Mouse (Mus musculus): ENCODE results near the gene Hdlbp. TPM values are rescaled to one million over a fixed set of nuclear protein-coding genes. Genes with fewer than 3 reads are reported as not detected.
"Not testable (repeated sequence)": the region's sequence is repeated elsewhere in the genome, so short reads cannot be mapped to it uniquely, and the experiment has no call there.

The Hdlbp gene
- polyA plus RNA-seq (2015; fragmentation: Nextera tagmentation; extraction: Ambion mirVana): 74.3 and 91.0 TPM in 2 replicates

DNA sequence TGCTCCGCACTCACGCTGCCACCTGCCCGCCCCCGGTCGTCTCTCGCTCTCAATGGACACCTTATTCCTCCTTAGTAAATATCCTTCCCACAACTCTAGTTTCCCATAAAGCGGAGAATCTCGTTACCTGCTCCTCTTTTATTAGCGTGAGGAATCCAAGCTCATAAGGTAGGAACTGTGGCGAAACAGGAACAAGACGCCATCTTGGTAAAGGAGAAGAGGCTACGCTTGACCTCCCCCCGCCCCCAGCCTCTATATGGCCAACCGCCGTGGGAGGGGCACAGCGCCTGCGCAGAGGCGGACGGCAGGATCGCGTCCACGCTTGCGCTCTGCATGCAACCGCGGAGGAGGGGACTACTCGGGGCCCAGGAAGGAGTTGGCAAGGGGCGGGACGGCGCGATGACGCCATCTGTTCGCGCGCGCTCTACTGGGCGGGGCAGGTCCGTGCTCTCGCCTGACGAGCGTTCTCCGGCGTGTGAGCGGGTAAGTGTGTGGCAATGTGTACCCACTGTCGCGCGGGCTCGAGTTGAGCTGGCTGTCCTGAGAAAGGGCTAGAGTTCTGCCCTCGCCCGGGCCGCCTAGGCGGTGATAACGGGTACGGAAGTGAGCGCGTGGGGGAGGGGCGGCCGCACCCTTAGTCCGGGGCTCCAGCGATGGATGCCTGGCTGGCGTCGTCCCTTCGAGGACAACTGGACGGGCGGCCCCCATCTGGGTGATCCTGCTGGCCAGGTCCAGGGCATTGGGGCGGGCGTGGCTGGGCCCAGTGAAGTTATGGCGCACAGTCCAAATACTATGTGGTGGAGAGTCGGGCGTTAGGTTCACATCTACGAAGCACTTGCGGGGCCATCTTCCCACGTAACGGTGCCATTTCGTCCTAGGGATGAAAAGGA is at the start of gene Hdlbp:
Hdlbp (minus strand) TSS at position 230 of the 890 bp plus-strand sequence.
- H3K4me2 ChIP-seq (replicated peaks): peak within 1 kb of the TSS; percentile 89
- no peaks in the 10 kb centered on the region for H3K9me3 ChIP-seq
- peak within 1 kb of the TSS; percentile 88 for H3K9ac ChIP-seq (replicated peaks)
- peak within 1 kb of the TSS; percentile 87 for H3K4me3 ChIP-seq (replicated peaks)
- under 1% methylated on average over 74 of the region's 74 CpGs for WGBS
- peak; percentile 95 for ATAC-seq
- H3K27ac ChIP-seq: peak within 1 kb of the TSS; percentile 94
- H3K4me1 ChIP-seq (replicated peaks): peaks cover 30% of the 10 kb centered on the region
- no peaks in the 10 kb centered on the region for H3K27me3 ChIP-seq
- H3K36me3 ChIP-seq: 0 out of 2 replicates have a peak, but pooled peaks cover 2% of the 10 kb centered on the region

DNA sequence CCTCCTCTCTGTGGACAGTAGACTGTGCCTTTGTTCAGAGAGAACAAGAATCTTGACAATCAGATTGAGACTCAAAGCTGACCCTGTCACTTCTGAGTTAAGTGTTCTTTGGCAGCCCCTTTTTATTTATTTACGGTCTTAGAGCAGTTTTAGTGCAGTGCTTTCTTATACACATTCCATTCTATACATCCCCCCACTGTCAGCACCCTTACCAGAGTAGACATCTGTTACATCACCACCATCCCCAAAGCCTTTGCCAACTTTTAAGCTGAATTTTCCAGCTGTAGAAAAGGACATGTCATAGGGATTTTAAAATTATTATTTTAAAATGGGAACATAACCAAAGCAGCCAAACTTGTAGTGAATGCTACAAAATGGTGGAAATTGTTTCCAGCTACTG is 43.7 kb upstream of the Hdlbp start:
- no peak overlapping the region for H3K27ac ChIP-seq
- H3K27me3 ChIP-seq: no peaks in the 10 kb centered on the region
- no peaks in the 10 kb centered on the region for H3K4me1 ChIP-seq (replicated peaks)
- no peaks in the 10 kb centered on the region for H3K36me3 ChIP-seq
- no peak for ATAC-seq
- no peak overlapping the region for H3K4me2 ChIP-seq (replicated peaks)
- 77% methylated on average over 1 of the region's 1 CpGs for WGBS
- H3K4me3 ChIP-seq (replicated peaks): no peak overlapping the region
- no peak overlapping the region for H3K9ac ChIP-seq (replicated peaks)
- H3K9me3 ChIP-seq: no peaks in the 10 kb centered on the region

DNA sequence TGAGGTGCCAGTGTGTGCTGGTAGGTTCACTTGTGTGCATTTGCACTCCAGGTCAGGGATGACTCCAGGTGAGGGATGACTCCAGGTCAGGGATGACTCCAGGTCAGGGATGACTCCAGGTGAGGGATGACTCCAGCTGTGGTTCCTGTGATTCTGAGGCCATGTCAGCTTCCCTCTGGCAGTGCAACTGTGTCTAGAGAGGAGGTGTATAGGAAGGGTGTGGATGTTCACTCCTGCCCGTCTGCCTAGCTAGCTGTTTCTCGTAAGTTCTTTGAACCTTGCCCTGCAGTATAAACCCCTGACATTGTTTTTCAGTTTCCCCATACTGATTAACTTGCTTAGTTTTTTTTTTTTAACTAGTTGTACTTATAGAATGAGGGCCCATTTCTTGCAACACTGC is 42.9 kb upstream of the Hdlbp start:
- no peaks in the 10 kb centered on the region for H3K9me3 ChIP-seq
- no peaks in the 10 kb centered on the region for H3K36me3 ChIP-seq
- H3K27me3 ChIP-seq: no peaks in the 10 kb centered on the region
- no peak overlapping the region for H3K4me2 ChIP-seq (replicated peaks)
- H3K9ac ChIP-seq (replicated peaks): no peak overlapping the region
- H3K4me1 ChIP-seq (replicated peaks): no peaks in the 10 kb centered on the region
- H3K27ac ChIP-seq: no peak overlapping the region
- no peak for ATAC-seq
- WGBS: 81% methylated on average over 2 of the region's 2 CpGs
- no peak overlapping the region for H3K4me3 ChIP-seq (replicated peaks)

DNA sequence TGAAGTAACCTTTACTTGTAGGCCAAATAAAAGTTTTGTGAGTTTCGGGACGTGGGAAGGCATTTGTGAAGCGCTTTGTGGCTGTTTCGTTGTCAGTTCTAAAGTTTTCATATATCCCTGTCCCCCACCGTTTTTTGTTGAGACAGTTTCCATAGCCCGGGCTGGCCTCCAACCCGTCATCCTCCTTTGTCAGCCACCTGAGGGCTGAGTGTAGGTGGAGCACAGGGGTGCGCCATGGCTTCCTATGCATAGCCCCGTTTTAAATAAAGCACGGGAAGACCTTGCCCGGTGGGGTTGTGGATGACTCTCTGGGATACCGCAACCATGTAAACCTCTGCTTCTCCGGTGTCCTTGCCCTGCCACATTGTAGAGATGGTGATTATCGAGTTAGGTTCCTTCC is 34.6 kb upstream of the Hdlbp start:
- 78% methylated on average over 14 of the region's 14 CpGs for WGBS
- H3K9ac ChIP-seq (replicated peaks): no peak overlapping the region
- no peaks in the 10 kb centered on the region for H3K9me3 ChIP-seq
- peak overlapping the region; percentile 89; the same call in 1 of the 2 replicates for H3K4me2 ChIP-seq (replicated peaks)
- H3K36me3 ChIP-seq: peaks cover 10% of the 10 kb centered on the region; the same call in 1 of the 2 replicates
- ATAC-seq: no peak
- H3K4me1 ChIP-seq (replicated peaks): peaks cover 18% of the 10 kb centered on the region
- no peak overlapping the region for H3K27ac ChIP-seq
- H3K27me3 ChIP-seq: no peaks in the 10 kb centered on the region
- H3K4me3 ChIP-seq (replicated peaks): no peak overlapping the region

DNA sequence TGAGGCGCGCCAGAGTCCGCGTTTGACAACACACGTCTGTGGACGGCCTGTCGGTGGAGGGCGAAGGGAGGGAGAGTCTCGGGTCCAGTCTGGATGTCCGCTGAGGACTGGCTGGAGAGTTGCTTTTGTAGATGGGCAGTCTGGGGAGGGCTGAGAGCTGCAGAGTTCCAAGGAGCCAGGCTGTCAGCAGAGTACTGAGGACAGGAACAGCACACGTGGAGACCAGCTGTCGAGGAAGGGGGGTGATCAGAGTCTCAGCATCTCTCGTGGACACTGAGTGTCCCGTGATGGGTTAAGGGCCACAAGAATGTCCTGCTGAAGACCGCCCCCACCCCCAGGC is 33.7 kb upstream of the Hdlbp start:
- H3K9ac ChIP-seq (replicated peaks): peak overlapping the region; percentile 85
- ATAC-seq: peak; percentile 74
- peak overlapping the region; percentile 89 for H3K4me2 ChIP-seq (replicated peaks)
- peak overlapping the region; percentile 69 for H3K27ac ChIP-seq
- WGBS: 2% methylated on average over 15 of the region's 15 CpGs
- H3K4me1 ChIP-seq (replicated peaks): peaks cover 18% of the 10 kb centered on the region
- H3K4me3 ChIP-seq (replicated peaks): peak overlapping the region; percentile 71
- H3K36me3 ChIP-seq: peaks cover 16% of the 10 kb centered on the region
- H3K27me3 ChIP-seq: no peaks in the 10 kb centered on the region
- H3K9me3 ChIP-seq: no peaks in the 10 kb centered on the region

DNA sequence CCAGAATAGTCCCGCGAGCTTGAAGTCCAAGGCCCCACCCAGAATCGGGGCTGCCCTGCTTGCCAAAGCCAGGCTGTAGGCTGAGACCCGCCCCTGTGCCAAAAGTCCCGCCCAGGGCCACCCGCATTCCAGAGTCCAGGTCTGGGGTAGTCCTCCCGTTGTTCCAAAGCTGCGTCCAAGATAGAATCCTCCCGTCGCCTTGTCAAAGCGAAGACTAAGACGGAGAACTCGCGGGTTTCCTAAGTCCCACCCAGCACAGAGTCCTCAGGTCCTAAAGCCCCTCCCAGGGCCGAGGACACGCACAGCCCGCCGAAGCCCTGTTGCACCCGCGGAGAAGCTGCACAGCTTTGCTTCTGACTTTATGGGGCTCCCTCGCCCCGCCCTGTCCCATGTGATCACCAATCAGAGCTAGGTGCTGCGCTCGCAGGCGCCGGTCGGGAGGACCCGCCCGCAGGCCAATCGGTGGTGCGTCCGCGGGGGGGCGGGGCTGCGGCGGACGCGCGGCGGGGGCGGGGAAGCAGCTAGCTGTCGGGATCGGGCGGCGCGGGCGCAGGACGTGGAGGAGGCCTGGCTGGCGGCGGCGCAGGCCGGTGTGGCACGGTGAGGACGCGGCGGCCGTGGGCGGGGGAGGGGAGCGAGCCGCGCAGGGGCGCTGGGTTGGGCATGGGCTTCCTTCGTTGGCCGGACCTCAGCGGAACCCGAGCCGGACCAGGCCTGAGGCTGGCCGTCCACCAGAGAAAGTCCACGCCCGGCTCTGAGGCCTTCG is 33.2 kb upstream of the Hdlbp start, which contains the start of gene Farp2:
Farp2 (plus strand) TSS at position 495 of the 766 bp plus-strand sequence.
- Histone ChIP-seq H3K4me1 (replicated peaks) (peaks cover 18% of the 10 kb centered on the region), H3K27me3 (no peaks in the 10 kb centered on the region), H3K36me3 (peaks cover 17% of the 10 kb centered on the region), H3K9ac (replicated peaks) (peak within 1 kb of the TSS; percentile 85), H3K27ac (peak within 1 kb of the TSS; percentile 69), H3K9me3 (no peaks in the 10 kb centered on the region), H3K4me2 (replicated peaks) (peak within 1 kb of the TSS; percentile 89), H3K4me3 (replicated peaks) (peak within 1 kb of the TSS; percentile 71)
- ATAC-seq: peak; percentile 98
- WGBS: under 1% methylated on average over 58 of the region's 71 CpGs

DNA sequence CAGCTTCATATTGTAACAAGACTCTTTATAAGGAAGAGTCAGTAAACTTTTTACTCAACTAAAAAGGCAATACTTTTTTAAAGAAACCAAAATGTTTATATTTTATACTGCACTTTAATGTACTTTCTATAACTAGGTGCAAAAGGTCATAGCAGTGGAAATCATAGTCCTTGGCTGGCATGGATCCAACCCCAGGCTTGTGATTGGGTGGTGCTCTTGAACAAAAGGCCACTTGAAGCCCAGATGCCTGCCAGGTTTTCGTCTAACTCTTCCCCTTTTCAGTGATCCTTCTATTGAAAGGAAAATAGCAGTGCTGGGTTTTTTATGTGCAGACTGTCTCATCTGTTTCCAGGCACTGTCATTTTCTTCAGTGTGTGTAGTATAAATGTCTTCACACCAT is 30.0 kb upstream of the Hdlbp start:
- ATAC-seq: not testable (repeated sequence)
- 47% methylated on average over 1 of the region's 1 CpGs for WGBS

DNA sequence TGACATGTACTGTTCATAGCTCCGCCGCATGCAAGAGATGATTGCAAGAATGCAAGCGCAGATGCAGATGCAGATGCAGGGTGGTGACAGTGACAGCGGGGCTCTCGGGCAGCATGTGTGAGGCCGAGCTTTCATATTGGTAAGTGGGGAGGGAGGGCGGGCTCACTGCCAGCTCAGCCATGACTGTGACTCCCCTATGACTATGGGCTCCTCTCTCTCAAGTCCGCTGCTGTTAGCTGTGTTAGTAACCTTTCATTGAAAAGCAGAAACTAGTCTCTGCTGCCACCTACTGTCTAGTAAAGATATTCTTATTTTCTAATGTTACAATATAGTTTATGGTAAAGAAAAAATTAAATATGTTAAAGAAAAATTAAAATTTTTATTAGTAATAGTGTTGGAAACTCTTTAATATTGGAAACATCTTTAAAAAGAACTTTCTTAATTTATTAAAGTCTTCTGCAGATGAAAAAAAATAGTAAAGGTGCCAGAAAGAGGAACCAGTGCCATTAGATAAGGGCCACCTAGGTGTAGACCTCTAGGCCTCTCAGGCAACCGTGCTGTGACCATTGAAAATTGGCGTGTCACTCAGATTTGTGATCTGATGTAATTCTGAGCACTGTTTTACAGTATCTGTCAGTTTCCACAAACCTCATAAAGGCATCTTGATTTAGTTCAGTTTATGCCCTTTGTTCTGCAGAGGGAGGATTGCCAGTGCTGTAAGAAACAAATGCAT is 28.5 kb upstream of the Hdlbp start:
- ATAC-seq: peak; percentile 47; the same call in 1 of the 2 replicates
- peaks cover 48% of the 10 kb centered on the region for H3K36me3 ChIP-seq

More for the DNA sequence above, 30.0 kb upstream of the Hdlbp start:
- H3K9ac ChIP-seq (replicated peaks); H3K9me3 ChIP-seq; H3K27ac ChIP-seq; H3K27me3 ChIP-seq; H3K4me2 ChIP-seq (replicated peaks); H3K4me3 ChIP-seq (replicated peaks): not testable (repeated sequence)
- peaks cover 18% of the 10 kb centered on the region for H3K4me1 ChIP-seq (replicated peaks)
- peaks cover 40% of the 10 kb centered on the region for H3K36me3 ChIP-seq

DNA sequence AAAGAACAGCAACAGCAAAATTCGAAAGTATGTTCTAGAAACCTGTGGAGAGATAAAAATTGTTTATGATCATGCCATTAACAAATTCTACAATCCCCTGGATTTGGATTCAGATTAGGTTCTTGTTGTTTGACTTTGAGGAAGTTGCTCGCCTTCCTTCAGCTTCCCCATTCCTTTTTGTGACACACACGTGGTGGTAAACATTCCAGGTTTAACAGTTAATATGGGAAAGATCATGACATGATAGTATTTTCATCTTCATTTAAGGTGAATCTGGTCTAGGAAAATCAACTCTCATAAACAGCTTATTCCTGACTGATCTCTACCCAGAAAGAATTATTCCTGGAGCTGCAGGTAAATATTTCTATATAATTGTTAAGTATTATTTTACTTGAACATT is 16.7 kb upstream of the Hdlbp start:
- Histone ChIP-seq H3K4me1 (replicated peaks) (no peaks in the 10 kb centered on the region), H3K27ac (no peak overlapping the region), H3K36me3 (peaks cover 45% of the 10 kb centered on the region), H3K9ac (replicated peaks) (no peak overlapping the region), H3K4me3 (replicated peaks) (no peak overlapping the region), H3K27me3 (no peaks in the 10 kb centered on the region), H3K4me2 (replicated peaks) (no peak overlapping the region), H3K9me3 (no peaks in the 10 kb centered on the region)
- WGBS: 93% methylated on average over 3 of the region's 3 CpGs
- ATAC-seq: no peak

More for the DNA sequence above, 28.5 kb upstream of the Hdlbp start:
- Histone ChIP-seq H3K9ac (replicated peaks) (no peak overlapping the region), H3K27ac (no peak overlapping the region), H3K4me3 (replicated peaks) (no peak overlapping the region), H3K27me3 (no peaks in the 10 kb centered on the region), H3K4me2 (replicated peaks) (no peak overlapping the region), H3K9me3 (no peaks in the 10 kb centered on the region), H3K4me1 (replicated peaks) (peaks cover 7% of the 10 kb centered on the region)
- 50% methylated on average over 10 of the region's 10 CpGs for WGBS

DNA sequence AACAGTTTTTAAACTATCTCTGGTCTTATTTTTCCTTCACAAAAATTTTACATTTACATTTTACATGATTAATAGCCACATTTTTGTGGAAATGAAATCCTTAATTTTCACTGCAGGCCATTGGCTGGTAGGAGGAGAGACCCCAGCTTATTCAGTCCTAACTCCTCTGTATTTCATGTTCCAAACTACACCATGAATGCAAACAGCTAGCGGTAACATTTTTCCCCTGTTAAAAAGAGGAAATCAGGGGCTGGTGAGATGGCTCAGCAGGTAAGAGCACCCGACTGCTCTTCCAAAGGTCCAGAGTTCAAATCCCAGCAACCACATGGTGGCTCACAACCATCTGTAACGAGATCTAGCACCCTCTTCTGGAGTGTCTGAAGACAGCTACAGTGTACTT is 7.7 kb upstream of the Hdlbp start:
- H3K27me3 ChIP-seq; H3K4me3 ChIP-seq (replicated peaks); H3K27ac ChIP-seq; H3K36me3 ChIP-seq; ATAC-seq; H3K9ac ChIP-seq (replicated peaks); H3K4me2 ChIP-seq (replicated peaks); H3K9me3 ChIP-seq: not testable (repeated sequence)
- peaks cover 11% of the 10 kb centered on the region; the same call in 1 of the 2 replicates for H3K4me1 ChIP-seq (replicated peaks)
- WGBS: 90% methylated on average over 3 of the region's 3 CpGs

DNA sequence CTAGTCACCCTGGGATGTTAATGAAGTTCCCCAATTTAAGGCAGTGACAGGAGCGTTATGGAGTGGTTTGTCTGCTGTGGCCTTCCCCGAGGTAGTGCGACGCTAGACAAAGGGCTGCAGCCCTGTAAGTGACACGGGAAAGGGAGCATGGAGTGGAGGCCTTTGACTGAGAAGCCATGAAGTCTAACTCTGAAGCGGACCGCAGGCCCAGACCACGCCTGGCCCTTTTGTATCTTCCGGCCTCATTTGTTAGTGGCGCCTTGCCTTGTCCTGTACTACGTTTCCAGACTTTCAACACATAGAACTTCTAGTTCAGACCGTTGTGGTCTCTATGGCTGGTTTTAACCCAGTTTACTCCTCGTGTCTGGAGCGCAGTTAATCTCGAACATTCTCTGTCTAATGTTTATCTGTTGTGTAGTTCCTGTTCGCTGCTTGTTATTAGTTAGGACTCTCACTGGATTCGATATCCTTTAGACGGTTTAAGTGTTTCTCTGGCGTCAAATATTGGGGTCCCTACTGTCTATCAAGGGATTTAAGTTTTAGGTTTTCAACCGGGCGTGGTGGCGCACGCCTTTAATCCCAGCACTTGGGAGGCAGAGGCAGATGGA is 965 bp upstream of the Hdlbp start:
- 7% methylated on average over 23 of the region's 23 CpGs for WGBS
- Histone ChIP-seq H3K4me1 (replicated peaks) (peaks cover 35% of the 10 kb centered on the region), H3K27ac (peak overlapping the region; percentile 94), H3K27me3 (no peaks in the 10 kb centered on the region), H3K36me3 (0 out of 2 replicates have a peak, but pooled peaks cover under 1% of the 10 kb centered on the region), H3K9me3 (no peaks in the 10 kb centered on the region), H3K4me2 (replicated peaks) (peak overlapping the region; percentile 89), H3K4me3 (replicated peaks) (peak overlapping the region; percentile 87), H3K9ac (replicated peaks) (peak overlapping the region; percentile 88)
- ATAC-seq: no peak

Measured in midbrain, embryonic 13.5 days (tissue).